Comparison of ENCODE assay signal across 1 mouse cellular context in the genomic region with DNA sequence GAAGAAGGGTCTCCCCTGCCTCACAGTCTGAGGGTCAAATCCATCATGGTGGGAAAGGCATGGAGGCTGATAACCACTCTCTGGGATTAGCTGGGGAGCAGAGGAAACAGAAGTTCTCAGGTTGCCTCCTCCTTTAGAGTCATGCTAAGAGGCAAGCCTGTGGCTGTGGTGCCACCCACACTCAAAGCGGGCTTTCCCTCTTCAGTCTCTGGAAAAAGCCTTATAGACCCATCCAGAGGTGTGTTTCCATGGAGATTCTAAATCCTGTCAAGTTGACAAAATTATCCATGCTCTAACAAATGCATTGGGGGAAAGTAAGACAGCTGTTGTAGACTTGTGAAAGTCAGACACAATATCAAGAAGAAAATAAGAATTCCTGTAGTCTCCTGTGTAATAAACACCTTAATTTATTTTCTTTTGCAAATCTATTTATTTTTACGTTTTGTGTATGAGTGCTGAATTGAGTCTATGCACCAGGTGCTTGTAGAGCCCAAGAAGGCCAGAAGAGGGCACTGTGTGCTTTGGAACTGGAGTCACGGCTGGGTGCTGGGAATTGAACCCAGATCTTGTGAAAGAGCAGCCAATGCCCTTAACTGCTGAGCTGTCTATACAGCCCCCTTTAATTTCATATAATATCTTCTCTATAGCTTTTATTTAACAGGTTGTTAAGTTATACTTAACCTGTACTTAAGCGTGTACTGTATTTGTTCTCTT.
TF ChIP-seq lines count a peak whose summit lies in the region.

No protein-coding gene starts in this region.

TF ChIP-seq in MEL, 35 proteins besides CTCF, POLR2A, EP300 and RAD21:
- 0 out of 2 replicates have a peak, but pooled peaks have one; percentile 24 for TF ChIP-seq MYC (IDR thresholded peaks at IDR 0.05; ENCODE audit: low read depth, low read length)
- TF ChIP-seq MAZ (IDR thresholded peaks at IDR 0.05; ENCODE audit: low read depth, low read length): no peak
- no peak for TF ChIP-seq GATA1 (IDR thresholded peaks at IDR 0.05; ENCODE audit: low read depth, low read length)
- TF ChIP-seq KAT2A (conservative IDR thresholded peaks at IDR 0.05; ENCODE audit: low read depth, low read length): no peak
- TF ChIP-seq MXI1 (IDR thresholded peaks at IDR 0.05; ENCODE audit: low read depth, low read length): no peak
- TF ChIP-seq SMC3 (IDR thresholded peaks at IDR 0.05; ENCODE audit: low read depth, low read length): peak; percentile 50
- TF ChIP-seq JUND (IDR thresholded peaks at IDR 0.05; ENCODE audit: low read depth, low read length): no peak
- no peak for TF ChIP-seq ZKSCAN1 (IDR thresholded peaks at IDR 0.05; ENCODE audit: low read depth, low read length)
- TF ChIP-seq HCFC1 (IDR thresholded peaks at IDR 0.05; ENCODE audit: low read depth, low read length): no peak
- no peak for TF ChIP-seq NRF1 (IDR thresholded peaks at IDR 0.05; ENCODE audit: insufficient read depth, low read depth, low read length, poor library complexity, severe bottlenecking)
- TF ChIP-seq POLR2AphosphoS5 (IDR thresholded peaks at IDR 0.05; ENCODE audit: borderline replicate concordance, low read depth, low read length): no peak
- TF ChIP-seq ETS1 (IDR thresholded peaks at IDR 0.05; ENCODE audit: low read depth, low read length): no peak
- TF ChIP-seq ELF1 (IDR thresholded peaks at IDR 0.05; ENCODE audit: low read depth, low read length): no peak
- TF ChIP-seq ZC3H11A (IDR thresholded peaks at IDR 0.05; ENCODE audit: low read depth, low read length): peak; percentile 46
- TF ChIP-seq RCOR1 (IDR thresholded peaks at IDR 0.05; ENCODE audit: low read depth, low read length): no peak
- TF ChIP-seq TAL1 (IDR thresholded peaks at IDR 0.05; ENCODE audit: low read length): no peak
- no peak for TF ChIP-seq MYB (IDR thresholded peaks at IDR 0.05; ENCODE audit: low read depth, low read length)
- no peak for TF ChIP-seq ZMIZ1 (IDR thresholded peaks at IDR 0.05; ENCODE audit: low read depth, low read length)
